Mouse (Mus musculus): Measurements from ENCODE around the gene Polr2e.

DNA sequence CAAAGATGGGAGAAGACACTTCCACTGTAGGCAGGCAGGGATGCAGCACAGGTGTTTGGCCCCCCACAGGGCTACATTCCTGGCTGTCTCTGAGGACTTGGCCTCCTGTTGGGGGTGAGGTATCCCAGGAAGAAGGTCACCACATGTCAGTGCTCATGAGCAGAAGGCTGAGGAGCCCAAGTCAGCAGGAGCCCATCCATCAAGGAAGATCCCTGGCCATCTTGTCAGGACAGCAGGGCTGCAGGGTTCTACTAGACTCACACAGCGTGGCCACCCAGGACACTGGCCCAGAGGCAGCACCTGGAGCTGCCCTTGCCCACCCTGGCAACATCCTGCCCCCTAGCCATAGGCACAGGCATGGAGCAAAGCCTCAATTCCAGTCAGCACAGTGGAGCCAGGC lies 36.3 kb upstream of the Polr2e start:
- TF ChIP-seq CTCF (IDR thresholded peaks at IDR 0.05; ENCODE audit: insufficient read depth, low read length) (no peak), POLR2A (IDR thresholded peaks at IDR 0.05; ENCODE audit: borderline replicate concordance, extremely low read depth, low read depth, low read length) (no peak)
